Mouse (Mus musculus): ENCODE measurements around the gene Agk. TPM values are rescaled to one million over a fixed set of nuclear protein-coding genes. Genes with fewer than 3 reads are reported as not detected.

Agk gene
- polyA plus RNA-seq, 1 experiment = 10.0 TPM

DNA sequence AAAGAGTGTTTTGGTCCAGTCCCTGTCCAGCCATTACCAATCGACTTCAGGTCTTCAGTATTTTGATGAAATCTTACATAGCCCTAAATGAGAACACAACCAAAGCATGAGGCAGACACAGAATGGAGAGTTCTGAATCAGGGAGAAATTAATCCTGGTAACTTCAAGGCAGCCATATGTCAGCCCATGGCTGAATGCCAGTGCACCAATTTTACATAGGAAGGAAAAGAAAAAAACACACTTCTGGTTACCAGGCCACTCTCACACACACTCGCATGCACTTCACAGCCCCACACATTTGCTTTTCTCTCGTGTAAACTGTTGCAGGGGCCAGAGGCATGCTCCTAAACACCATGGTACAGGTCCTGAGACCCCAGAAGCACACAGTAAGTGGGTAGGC, 105.9 kb downstream of the Agk start:
- Histone ChIP-seq H3K79me2 (ENCODE audit: control insufficient read depth, insufficient read depth) (no peaks in the 10 kb centered on the region), H3K4me2 (ENCODE audit: low read depth) (peak overlapping the region; percentile 1), H3ac (ENCODE audit: control insufficient read depth, insufficient read length) (no peak overlapping the region), H3K36me3 (ENCODE audit: control insufficient read depth, insufficient read depth) (no peaks in the 10 kb centered on the region), H3K4me3 (no peak overlapping the region), H3K27me3 (ENCODE audit: control insufficient read depth, insufficient read depth, insufficient read length) (no peaks in the 10 kb centered on the region)
- no peak for TF ChIP-seq MAX (IDR thresholded peaks at IDR 0.05; ENCODE audit: low read depth)
- TF ChIP-seq POLR2A (IDR thresholded peaks at IDR 0.05; ENCODE audit: insufficient read length, low read depth) = no peak
- TF ChIP-seq SRF (IDR thresholded peaks at IDR 0.05; ENCODE audit: control insufficient read depth, insufficient read length, low read depth) = no peak
- TF ChIP-seq CEBPB (IDR thresholded peaks at IDR 0.05; ENCODE audit: insufficient read depth, poor library complexity, severe bottlenecking) = no peak
- no peak for TF ChIP-seq MYOG (IDR thresholded peaks at IDR 0.05; ENCODE audit: control insufficient read depth in 1 of 3, insufficient read depth in 1 of 3, insufficient read length in 2 of 3, low read depth in 2 of 3)
- no peak for TF ChIP-seq USF1 (IDR thresholded peaks at IDR 0.05; ENCODE audit: low read depth)
- no peak for TF ChIP-seq E2F4 (IDR thresholded peaks at IDR 0.05; ENCODE audit: insufficient read depth)
- no peak for TF ChIP-seq REST (IDR thresholded peaks at IDR 0.05; ENCODE audit: insufficient read depth, insufficient read length)
- no peak for TF ChIP-seq POLR2AphosphoS2 (IDR thresholded peaks at IDR 0.05; ENCODE audit: insufficient read length, low read depth)
- no peak for TF ChIP-seq TCF12 (IDR thresholded peaks at IDR 0.05; ENCODE audit: insufficient read depth, poor library complexity, severe bottlenecking)
- TF ChIP-seq MYOD1 (IDR thresholded peaks at IDR 0.05; ENCODE audit: control insufficient read depth in 1 of 3, insufficient read length in 2 of 3, low read depth in 2 of 3) = no peak
- TF ChIP-seq TCF3 (IDR thresholded peaks at IDR 0.05; ENCODE audit: insufficient read length, low read depth) = no peak

DNA sequence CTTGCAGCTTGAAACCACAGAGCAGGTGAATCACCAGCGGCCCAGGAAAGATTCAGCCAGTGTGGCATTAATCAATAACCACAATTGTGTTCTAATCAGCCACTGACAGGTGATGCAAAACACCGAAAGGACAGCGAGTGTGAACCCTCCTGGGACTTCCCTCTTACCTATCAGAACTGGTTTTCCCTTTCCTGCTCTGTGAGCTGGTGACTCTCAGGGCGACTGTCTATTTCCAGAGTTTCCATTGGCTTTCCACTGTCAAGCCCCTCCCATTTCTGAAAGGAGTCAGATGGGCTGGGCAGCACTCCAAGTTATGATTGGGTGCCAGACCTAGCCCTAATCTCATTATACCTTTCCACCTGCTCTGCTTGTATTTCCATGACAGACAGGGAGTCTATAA, 106.4 kb downstream of the Agk start:
- TF ChIP-seq POLR2A (IDR thresholded peaks at IDR 0.05; ENCODE audit: insufficient read length, low read depth) (no peak), MYOD1 (IDR thresholded peaks at IDR 0.05; ENCODE audit: control insufficient read depth in 1 of 3, insufficient read length in 2 of 3, low read depth in 2 of 3) (peak in 1 of 3 experiments; percentile 28), MYOG (IDR thresholded peaks at IDR 0.05; ENCODE audit: control insufficient read depth in 1 of 3, insufficient read depth in 1 of 3, insufficient read length in 2 of 3, low read depth in 2 of 3) (peak in 1 of 3 experiments; percentile 3)
- H3ac ChIP-seq (ENCODE audit: control insufficient read depth, insufficient read length) = no peak overlapping the region
- no peaks in the 10 kb centered on the region for H3K36me3 ChIP-seq (ENCODE audit: control insufficient read depth, insufficient read depth)
- H3K4me3 ChIP-seq = no peak overlapping the region
- no peaks in the 10 kb centered on the region for H3K27me3 ChIP-seq (ENCODE audit: control insufficient read depth, insufficient read depth, insufficient read length)
- no peaks in the 10 kb centered on the region for H3K79me2 ChIP-seq (ENCODE audit: control insufficient read depth, insufficient read depth)
- H3K4me2 ChIP-seq (ENCODE audit: low read depth) = peak overlapping the region; percentile 1

DNA sequence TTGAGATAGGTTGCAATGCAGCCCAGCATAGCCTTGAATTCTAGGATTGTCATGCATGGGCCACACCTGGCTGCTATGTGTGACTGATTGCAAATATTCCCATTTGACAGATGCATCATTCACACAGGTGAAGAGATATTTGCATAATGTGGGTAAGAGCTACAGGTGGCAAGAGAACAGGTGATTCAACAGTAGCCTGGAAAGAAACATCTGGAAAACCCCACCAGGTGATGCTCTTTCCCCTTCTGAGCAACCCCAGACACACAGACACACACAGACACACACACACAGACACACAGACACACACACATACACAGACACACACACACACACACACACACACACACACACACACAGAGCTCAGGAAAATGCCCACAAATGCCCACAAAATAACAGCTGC, 106.8 kb downstream of the Agk start:
- Histone ChIP-seq H3K4me2 (ENCODE audit: low read depth) (no peak overlapping the region), H3K4me3 (no peak overlapping the region), H3K36me3 (ENCODE audit: control insufficient read depth, insufficient read depth) (no peaks in the 10 kb centered on the region), H3K79me2 (ENCODE audit: control insufficient read depth, insufficient read depth) (no peaks in the 10 kb centered on the region), H3K27me3 (ENCODE audit: control insufficient read depth, insufficient read depth, insufficient read length) (no peaks in the 10 kb centered on the region), H3ac (ENCODE audit: control insufficient read depth, insufficient read length) (no peak overlapping the region)
- TF ChIP-seq USF1 (IDR thresholded peaks at IDR 0.05; ENCODE audit: low read depth) (no peak), E2F4 (IDR thresholded peaks at IDR 0.05; ENCODE audit: insufficient read depth) (no peak), POLR2AphosphoS2 (IDR thresholded peaks at IDR 0.05; ENCODE audit: insufficient read length, low read depth) (no peak), MAX (IDR thresholded peaks at IDR 0.05; ENCODE audit: low read depth) (no peak), TCF12 (IDR thresholded peaks at IDR 0.05; ENCODE audit: insufficient read depth, poor library complexity, severe bottlenecking) (no peak), CEBPB (IDR thresholded peaks at IDR 0.05; ENCODE audit: insufficient read depth, poor library complexity, severe bottlenecking) (no peak), SRF (IDR thresholded peaks at IDR 0.05; ENCODE audit: control insufficient read depth, insufficient read length, low read depth) (no peak), MYOD1 (IDR thresholded peaks at IDR 0.05; ENCODE audit: control insufficient read depth in 1 of 3, insufficient read length in 2 of 3, low read depth in 2 of 3) (no peak)

DNA sequence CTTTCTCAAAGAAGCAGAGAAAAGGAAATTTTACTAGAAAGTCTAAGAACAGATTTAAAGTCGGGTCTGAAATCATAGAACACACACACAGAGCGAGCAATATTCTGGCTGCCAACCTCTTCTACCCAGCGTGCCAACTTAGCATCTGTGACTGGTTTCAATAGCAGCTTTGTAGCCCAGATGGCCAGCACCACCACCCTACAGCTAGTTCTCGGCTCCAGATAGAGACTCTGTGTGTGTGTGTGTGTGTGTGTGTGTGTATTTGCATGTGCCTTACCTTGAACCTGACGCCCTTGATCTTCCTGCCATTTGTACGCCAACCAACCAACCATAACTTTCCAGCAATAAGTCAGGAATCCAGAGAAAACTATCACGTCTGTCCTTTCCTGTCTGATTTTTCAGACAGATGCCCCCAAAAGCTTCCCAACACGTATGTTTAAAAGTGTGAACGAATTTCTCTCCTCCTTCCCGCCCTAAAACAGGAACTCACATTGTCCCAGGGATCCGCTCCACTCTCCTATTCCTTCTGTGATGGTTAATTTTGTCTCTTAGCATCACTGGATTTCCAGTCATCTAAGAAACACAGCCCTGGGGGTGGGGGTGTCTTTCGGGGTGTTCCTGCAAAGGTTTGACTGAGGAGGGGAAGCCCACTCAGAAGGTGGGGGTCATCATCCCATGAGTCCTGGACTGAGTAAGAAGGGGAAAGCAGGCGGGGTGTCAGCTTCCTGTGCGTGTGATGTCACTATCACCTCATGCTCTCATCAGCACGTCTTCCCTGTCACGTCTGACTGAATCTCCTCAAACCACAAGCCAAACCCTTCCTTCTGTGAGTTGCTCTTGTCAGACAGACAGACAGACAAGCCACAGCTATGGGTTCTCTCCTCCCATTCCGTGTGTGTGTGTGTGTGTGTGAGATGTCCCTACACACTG, 107.6 kb downstream of the Agk start:
- Histone ChIP-seq H3K27me3 (ENCODE audit: control insufficient read depth, insufficient read depth, insufficient read length) (no peaks in the 10 kb centered on the region), H3K79me2 (ENCODE audit: control insufficient read depth, insufficient read depth) (no peaks in the 10 kb centered on the region), H3K4me2 (ENCODE audit: low read depth) (no peak overlapping the region), H3K36me3 (ENCODE audit: control insufficient read depth, insufficient read depth) (no peaks in the 10 kb centered on the region), H3ac (ENCODE audit: control insufficient read depth, insufficient read length) (no peak overlapping the region), H3K4me3 (no peak overlapping the region)
- TF ChIP-seq E2F4 (IDR thresholded peaks at IDR 0.05; ENCODE audit: insufficient read depth) (no peak), TCF3 (IDR thresholded peaks at IDR 0.05; ENCODE audit: insufficient read length, low read depth) (no peak), MAX (IDR thresholded peaks at IDR 0.05; ENCODE audit: low read depth) (no peak), MYOG (IDR thresholded peaks at IDR 0.05; ENCODE audit: control insufficient read depth in 1 of 3, insufficient read depth in 1 of 3, insufficient read length in 2 of 3, low read depth in 2 of 3) (no peak), POLR2A (IDR thresholded peaks at IDR 0.05; ENCODE audit: insufficient read length, low read depth) (no peak), SRF (IDR thresholded peaks at IDR 0.05; ENCODE audit: control insufficient read depth, insufficient read length, low read depth) (no peak), POLR2AphosphoS2 (IDR thresholded peaks at IDR 0.05; ENCODE audit: insufficient read length, low read depth) (no peak), USF1 (IDR thresholded peaks at IDR 0.05; ENCODE audit: low read depth) (no peak), TCF12 (IDR thresholded peaks at IDR 0.05; ENCODE audit: insufficient read depth, poor library complexity, severe bottlenecking) (no peak), REST (IDR thresholded peaks at IDR 0.05; ENCODE audit: insufficient read depth, insufficient read length) (no peak), CEBPB (IDR thresholded peaks at IDR 0.05; ENCODE audit: insufficient read depth, poor library complexity, severe bottlenecking) (no peak), MYOD1 (IDR thresholded peaks at IDR 0.05; ENCODE audit: control insufficient read depth in 1 of 3, insufficient read length in 2 of 3, low read depth in 2 of 3) (no peak)
